Mouse (Mus musculus) forelimb bud, embryonic 11.5 days (tissue): ENCODE results near the gene Olfr983.

ENCODE experiments used
- DNase-seq: peaks from one replicate; pipeline ENCODE4 v3.0.0-alpha.2; 2012; ENCODE audit warnings: low read depth, low spot score

Olfr983 gene

DNA sequence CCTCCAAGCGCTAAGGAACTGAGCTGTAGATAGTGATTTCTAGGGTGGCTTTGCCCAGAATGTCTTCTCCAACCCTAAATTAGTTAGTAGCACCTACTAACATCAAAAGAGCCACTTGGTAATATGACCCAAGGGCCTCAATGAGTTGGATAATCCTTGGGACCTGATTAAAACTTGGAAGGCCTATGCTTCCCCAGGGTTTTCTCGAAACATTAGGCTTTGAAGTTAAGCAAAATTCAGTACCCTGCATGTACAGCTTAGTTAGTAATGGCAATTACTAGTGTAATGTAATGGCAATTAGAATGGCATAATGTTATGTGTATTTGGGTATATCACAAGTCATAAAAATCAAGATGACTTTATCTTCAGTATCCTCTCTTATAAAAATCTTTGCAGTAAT is at the start of gene Olfr983:
Gene Olfr983, minus strand, starts transcription at position 101 of the 400 bp plus-strand sequence.
- DNase-seq = no peak

DNA sequence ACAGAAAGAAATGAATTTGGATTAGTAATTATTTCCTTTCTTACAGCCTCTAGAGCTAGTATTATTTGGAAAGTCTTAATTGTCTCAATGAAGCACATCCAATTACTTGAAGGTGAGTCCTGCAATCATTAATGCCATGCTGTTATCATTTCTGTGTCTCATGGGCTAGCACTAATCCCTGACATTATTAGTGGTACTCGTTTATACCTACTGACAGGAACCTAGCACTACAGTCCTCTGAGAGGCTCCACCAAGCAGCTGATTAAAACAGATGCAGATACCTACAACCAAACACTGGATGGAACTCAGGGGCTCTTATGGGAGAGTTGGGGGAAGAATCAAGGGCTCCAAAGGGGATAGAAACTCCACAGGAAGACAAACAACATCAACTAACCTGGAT is 48.1 kb upstream of the Olfr983 start:
- no peak for DNase-seq

DNA sequence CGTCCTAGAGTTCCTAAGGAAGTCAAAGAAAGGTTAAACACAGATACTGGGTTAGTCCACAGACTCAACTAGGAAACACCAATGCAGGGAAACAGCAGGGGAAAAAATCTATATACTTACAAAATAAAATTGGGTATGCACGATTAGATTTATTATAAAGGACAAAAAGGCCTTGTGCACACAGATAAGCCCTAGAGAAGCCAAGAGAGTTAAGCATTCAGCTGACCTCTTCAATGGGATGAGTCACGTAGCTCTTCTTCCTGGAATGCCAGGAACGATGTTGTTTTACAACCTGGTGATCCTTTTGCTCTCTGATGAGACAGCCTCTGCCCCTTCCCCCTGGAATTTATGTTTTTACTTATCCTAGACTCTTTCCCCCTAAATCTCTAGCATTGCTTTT is 46.1 kb upstream of the Olfr983 start:
- DNase-seq = no peak

DNA sequence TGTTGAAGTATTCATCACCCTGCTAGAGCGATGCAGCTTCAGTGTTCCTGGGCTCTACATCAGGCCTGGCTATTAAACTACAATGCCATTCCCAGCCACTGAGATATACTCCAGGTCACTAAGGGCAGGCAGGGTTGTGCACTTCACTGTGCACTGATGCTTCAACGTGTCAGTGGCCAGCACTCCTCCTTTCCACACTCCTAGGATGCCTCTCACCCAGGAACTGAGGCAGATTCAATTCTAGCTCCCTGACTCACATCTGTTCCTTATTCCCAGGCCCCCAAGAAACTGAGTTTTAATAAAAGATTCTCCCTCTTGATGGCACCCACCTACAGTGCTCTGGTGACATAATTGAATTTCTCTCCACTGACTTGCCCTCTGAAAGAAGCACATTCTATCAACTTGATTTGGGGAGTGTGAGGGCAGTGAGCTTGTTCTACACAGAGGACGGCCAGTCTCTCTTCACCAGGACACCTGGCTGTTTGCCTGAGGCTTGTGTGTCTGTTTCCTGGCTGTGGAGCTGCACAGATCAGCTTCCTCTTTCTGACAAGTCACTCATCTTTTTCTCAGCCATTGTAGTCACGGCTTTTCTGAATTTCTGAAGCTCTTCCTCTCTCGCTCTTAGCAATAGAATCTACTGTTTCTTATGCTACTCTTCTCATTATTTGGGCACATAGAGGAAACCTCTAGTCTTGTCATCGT is 43.7 kb upstream of the Olfr983 start:
- DNase-seq = no peak

DNA sequence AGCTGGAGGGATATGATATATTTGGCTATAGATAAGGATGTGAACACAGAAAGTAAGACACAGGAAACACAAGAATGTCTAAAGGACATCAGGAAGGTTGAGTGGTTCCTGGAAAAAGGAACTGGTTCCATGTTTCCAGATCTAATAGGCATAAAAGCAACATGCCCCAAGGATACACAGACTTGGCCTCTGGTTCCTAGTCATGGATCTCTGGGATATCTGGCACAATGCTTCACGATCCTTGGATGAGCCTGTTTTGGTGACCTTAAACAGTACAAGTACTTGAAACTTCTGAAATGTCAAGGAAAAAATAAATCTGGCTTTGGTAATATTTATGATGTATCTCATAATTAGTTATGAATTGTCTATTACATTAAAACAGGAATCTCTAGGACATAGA is 37.2 kb upstream of the Olfr983 start:
- no peak for DNase-seq

DNA sequence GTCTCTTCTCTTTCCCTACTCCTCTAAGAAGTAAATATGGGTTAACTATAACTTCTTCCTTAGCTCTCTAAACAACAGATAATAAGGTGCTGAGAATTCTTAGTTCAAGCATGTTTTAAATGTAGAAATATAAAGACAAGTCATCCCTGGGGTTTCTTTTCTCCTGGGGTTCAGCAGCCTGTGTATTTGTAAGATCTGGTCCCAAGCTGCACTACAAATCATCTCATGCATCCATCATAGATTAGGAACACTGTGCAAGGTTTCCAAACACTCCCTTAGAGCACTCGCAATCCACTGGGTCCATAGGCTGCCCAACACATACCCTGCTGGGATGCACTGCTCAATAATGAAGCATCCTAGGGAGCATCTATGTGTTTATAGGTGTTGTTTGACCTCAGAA is 36.7 kb upstream of the Olfr983 start, which contains the start of gene Olfr985:
Gene Olfr985, minus strand, starts transcription at position 101 of the 400 bp plus-strand sequence.
- no peak for DNase-seq

DNA sequence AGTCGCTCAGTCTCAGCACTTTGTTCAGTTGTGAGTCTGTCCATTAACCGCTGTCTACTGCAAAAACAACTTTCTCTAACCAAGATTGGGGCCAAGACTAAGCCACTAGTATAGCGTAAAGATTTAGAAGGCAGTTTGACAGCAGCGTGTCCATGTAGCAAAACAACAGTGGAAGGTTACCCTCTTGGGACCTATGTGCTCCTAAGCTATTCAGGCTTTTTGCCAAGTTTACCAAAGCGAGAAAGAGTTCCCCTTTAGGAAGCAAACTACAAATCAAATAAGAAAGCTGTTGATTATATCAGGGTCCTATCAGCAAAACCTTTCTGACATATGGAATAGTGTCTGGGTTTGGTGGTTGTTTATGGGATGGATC is 23.9 kb upstream of the Olfr983 start:
- no peak for DNase-seq

DNA sequence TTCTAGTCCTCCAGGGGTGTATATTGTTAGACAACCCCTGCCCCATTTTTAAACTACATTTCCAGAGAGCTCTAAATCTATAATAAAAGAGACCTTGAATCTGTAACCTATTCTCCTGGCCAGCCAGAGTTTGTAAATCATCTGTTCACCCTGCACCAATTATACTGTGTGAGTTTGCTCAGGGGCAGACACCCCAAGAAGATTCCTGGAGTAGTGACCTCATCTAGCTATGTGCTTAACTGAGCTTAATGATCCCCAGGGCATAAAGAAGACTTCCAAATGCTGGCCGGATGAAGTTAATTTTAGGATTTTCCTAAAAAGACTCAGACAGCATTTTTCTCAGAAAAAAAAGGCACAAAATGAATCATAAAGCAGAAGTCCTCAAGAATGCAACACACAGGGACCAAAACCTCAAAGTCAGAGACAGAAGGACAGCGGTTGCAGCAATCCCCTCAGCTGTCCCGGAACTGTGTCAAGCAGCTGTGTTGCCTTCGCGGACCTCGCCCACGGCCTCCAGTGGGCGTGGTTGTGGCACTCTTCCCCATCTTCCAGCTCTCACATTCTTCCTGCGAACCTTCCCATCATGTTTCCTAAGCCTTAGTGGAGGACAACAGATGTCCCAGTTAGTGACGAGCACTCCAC is 23.4 kb upstream of the Olfr983 start:
- no peak for DNase-seq

DNA sequence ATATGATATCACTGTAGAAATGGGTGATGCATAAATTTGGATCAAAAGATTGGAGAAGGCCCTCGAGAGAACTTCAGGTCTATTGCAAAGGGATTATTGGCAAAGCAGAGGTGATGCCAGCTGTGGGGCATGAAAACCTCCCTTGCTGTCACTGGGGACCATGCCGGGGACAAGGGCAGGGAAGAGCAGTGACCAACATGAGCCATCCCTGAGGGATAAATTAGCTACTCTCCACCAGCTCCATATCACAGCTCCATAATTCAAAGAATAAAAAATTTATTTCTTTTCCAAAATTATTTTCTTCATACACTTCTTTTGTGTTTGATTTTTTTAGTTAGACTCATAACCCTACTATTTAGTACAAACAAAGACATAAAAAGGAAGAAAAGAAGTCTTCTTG is 20.7 kb upstream of the Olfr983 start, which contains the start of gene Olfr984:
Gene Olfr984, minus strand, starts transcription at position 101 of the 400 bp plus-strand sequence.
- DNase-seq = no peak

DNA sequence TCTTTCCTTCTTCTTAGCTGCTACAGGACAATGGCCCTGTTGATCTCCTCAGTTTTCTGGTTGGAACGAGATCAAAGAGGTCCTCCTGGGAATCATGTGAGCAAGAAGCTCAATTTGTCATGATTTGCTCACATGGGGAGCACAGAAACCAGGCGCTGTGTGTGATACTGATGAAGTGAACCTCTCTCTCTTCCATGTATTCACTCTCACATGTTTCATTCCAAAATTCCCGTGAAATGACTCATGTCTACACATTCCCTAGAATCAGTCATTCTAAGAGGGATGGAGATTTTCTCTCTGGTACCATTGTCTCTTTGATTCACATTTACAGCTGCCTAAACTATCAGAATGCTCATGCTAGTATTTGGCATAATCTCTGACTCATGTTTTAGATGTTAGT is 1.4 kb upstream of the Olfr983 start:
- DNase-seq = no peak

DNA sequence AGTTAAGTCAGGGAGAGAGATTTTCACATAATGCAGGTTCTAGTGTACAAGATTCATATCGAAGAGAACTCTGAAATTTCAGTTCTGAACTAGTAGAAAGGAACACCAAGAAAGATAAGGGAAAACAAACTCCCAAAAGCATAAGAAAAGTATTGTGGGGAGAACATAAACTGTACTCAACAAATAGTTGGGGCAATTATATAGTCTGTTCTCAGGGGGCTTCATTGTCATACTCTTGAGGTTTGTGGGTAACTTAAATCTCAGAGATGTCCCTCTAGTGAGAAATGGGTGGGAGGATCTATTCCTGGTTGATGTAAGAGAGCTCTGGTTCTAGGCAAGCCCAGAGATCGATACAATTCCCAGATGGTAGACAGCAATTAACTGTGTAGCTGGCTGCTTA is 19.9 kb downstream of the Olfr983 start, which contains the start of gene Olfr982:
Gene Olfr982, plus strand, starts transcription at position 301 of the 400 bp plus-strand sequence.
- DNase-seq = no peak

DNA sequence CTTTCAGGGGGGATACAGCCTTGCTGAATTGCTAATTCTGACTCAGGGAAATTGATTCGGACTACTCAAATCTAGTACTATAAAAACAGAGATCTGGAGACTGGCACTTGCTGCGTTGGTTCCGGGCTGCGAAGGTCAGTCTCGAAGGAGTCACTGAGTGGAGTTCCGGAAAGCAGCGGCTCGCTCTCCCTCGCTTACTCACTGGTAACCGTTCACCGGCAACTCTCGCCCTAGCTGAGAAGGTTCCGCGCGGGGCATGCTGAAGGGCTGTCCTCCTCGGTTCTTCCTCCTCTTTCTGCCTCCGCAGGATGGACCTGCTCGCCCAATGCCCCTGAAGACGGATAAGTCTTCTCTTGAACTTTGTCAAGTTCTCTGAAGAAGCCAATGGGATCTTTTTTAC is 43.3 kb downstream of the Olfr983 start:
- DNase-seq = no peak
